Mouse (Mus musculus) midbrain, embryonic 12.5 days (tissue): ENCODE measurements around the gene Olfr547. TPM values are rescaled to one million over a fixed set of nuclear protein-coding genes. Genes with fewer than 3 reads are reported as not detected.

Experiments used
- ATAC-seq: fragments of 200-750 bp; cut with Nextera tagmentation; 2 replicates; pipeline ENCODE4 v1.8.0; 2017; ENCODE audit warnings: low read depth, moderate TSS enrichment, moderate library complexity; ENCODE audit not compliant: low FRiP score
- H3K27ac ChIP-seq: fragments of 300-500 bp; sonication (generic); replicated peaks from 2 replicates; pipeline ENCODE4 v1.5.1; 2016; ENCODE audit warnings: mild to moderate bottlenecking
- H3K27me3 ChIP-seq: fragments of 300-500 bp; sonication (generic); 2 replicates; pipeline ENCODE4 v1.6.1; 2016; ENCODE audit warnings: mild to moderate bottlenecking
- H3K36me3 ChIP-seq: fragments of 300-500 bp; sonication (generic); 2 replicates; pipeline ENCODE4 v1.6.1; 2016
- H3K4me1 ChIP-seq: fragments of 300-500 bp; sonication (generic); 2 replicates; pipeline ENCODE4 v1.6.1; 2016
- H3K4me2 ChIP-seq: fragments of 300-500 bp; sonication (generic); replicated peaks from 2 replicates; pipeline ENCODE4 v1.6.1; 2016; ENCODE audit warnings: mild to moderate bottlenecking, moderate library complexity
- H3K4me3 ChIP-seq: fragments of 300-500 bp; sonication (generic); 2 replicates; pipeline ENCODE4 v1.5.1; 2016; ENCODE audit warnings: mild to moderate bottlenecking
- H3K9ac ChIP-seq: fragments of 300-500 bp; sonication (generic); replicated peaks from 2 replicates; pipeline ENCODE4 v1.6.1; 2016; ENCODE audit warnings: mild to moderate bottlenecking, moderate library complexity
- H3K9me3 ChIP-seq: fragments of 300-500 bp; sonication (generic); 2 replicates; pipeline ENCODE4 v1.6.1; 2016; ENCODE audit warnings: mild to moderate bottlenecking
- WGBS: fragments of 180-500 bp; shearing (Covaris S2); methylation state at CpG from one replicate; pipeline ENCODE4 v1.1.7; 2016; 5-methylcytosine and 5-hydroxymethylcytosine counted together
- polyA plus RNA-seq: library from polyadenylated mRNA; unstranded; fragments of >200 nt; fragmentation: Nextera tagmentation; extraction: Ambion mirVana; gene quantifications from 2 replicates; pipeline ENCODE4 v1.2.1, GENCODE M21; 2016

The Olfr547 gene
- polyA plus RNA-seq, 1 experiment from 2014 or later: not detected

DNA sequence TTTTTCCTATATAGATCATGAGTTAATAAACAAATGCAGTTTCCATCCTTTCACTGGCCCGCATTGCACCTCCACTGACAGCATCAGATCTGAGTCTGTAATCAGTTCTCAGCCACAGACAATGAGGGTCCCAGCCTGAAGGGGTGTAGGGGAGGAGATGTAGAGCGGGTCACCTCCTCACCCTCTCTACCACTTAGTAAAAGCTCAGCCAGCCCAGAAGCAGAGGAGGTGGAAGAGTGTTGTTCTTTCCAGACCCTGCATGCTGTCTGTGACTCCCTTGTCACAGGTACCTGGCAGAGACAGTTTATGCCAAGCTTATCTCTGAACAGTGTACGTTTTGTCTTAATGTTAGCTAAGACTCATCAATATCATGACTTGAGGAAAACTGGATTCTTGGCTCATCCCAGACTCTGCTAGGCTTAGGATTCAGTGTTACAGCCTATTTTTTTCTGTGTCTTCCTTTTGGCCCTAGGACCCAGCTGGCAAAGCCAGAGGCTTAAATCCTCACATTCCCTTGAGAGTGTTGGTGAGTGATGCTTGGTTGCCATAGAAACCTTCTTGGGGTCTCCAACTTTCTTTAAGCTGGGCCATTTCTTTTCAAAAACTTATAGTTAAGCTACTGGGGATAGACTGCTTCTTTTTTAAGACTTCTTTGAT is 38.8 kb downstream of the Olfr547 start:
- Histone ChIP-seq H3K27me3 (no peaks in the 10 kb centered on the region), H3K9me3 (no peaks in the 10 kb centered on the region), H3K36me3 (no peaks in the 10 kb centered on the region), H3K4me2 (no peak overlapping the region), H3K27ac (peak overlapping the region; percentile 52; the same call in 1 of the 2 replicates), H3K4me1 (peaks cover 6% of the 10 kb centered on the region), H3K9ac (no peak overlapping the region), H3K4me3 (no peak overlapping the region)
- 39% methylated on average over 3 of the region's 3 CpGs for WGBS
- ATAC-seq: peak; percentile 84

DNA sequence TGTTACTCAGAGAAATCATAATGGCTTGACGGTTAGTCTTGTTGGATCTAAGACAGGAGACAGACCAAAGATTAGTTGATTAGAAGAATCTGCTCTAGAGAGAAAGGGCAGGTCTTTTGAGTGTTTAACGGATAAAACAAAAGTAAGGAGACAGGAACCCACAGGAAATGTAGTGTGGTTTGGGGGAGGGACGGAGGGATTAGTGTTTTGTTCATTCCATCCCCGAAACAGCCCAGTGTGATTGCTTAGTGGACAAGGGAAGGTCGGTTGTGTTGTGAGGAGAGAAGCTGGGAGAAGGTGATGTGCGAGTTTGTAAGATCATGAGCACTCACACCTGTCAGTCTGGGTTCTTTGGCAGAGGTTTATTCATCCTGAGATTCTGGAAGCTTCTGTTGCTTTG is 41.4 kb downstream of the Olfr547 start:
- WGBS: 57% methylated on average over 6 of the region's 6 CpGs
- Histone ChIP-seq H3K4me2 (no peak overlapping the region), H3K9ac (no peak overlapping the region), H3K27me3 (0 out of 2 replicates have a peak, but pooled peaks cover 4% of the 10 kb centered on the region), H3K27ac (no peak overlapping the region), H3K4me3 (no peak overlapping the region), H3K9me3 (no peaks in the 10 kb centered on the region), H3K4me1 (peaks cover 6% of the 10 kb centered on the region), H3K36me3 (no peaks in the 10 kb centered on the region)
- ATAC-seq: no peak

Other genes starting within 250 kb of the Olfr547 start
- 166 and 169 TPM in 2 replicates for gene Rrm1, start 93.1 kb upstream of the Olfr547 start, polyA plus RNA-seq
- 0.46 and 0.80 TPM in 2 replicates for gene Olfr543, start 53.1 kb upstream of the Olfr547 start, polyA plus RNA-seq
- gene Olfr544, start 46.4 kb upstream of the Olfr547 start, polyA plus RNA-seq: 0.20 and 0.24 TPM in 2 replicates
- 0.11 and 0.14 TPM in 2 replicates for gene Olfr545, start 35.2 kb upstream of the Olfr547 start, polyA plus RNA-seq
- not detected in 2 replicates for gene Olfr548-ps1, start 6.1 kb downstream of the Olfr547 start, polyA plus RNA-seq
- not detected in 2 replicates for gene Olfr549, start 15.1 kb downstream of the Olfr547 start, polyA plus RNA-seq
- 0.26 and 0.94 TPM in 2 replicates for gene Trim21, start 30.7 kb downstream of the Olfr547 start, polyA plus RNA-seq
- gene Olfr550, start 36.7 kb downstream of the Olfr547 start, polyA plus RNA-seq: not detected in 2 replicates
- not detected in 2 replicates for gene Olfr551, start 57.1 kb downstream of the Olfr547 start, polyA plus RNA-seq
- not detected in 2 replicates for gene Olfr552, start 63.0 kb downstream of the Olfr547 start, polyA plus RNA-seq
- gene Olfr553, start 83.5 kb downstream of the Olfr547 start, polyA plus RNA-seq: not detected in 2 replicates
- gene Olfr554, start 103.7 kb downstream of the Olfr547 start, polyA plus RNA-seq: not detected in 2 replicates
- not detected in 2 replicates for gene Olfr555, start 124.1 kb downstream of the Olfr547 start, polyA plus RNA-seq
- not detected in 2 replicates for gene Olfr556, start 130.2 kb downstream of the Olfr547 start, polyA plus RNA-seq
- gene Trim68, start 152.6 kb downstream of the Olfr547 start, polyA plus RNA-seq: 9.5 and 9.6 TPM in 2 replicates
- gene Olfr557, start 161.2 kb downstream of the Olfr547 start, polyA plus RNA-seq: not detected in 2 replicates
- not detected in 2 replicates for gene Olfr558, start 167.5 kb downstream of the Olfr547 start, polyA plus RNA-seq
- gene Olfr33, start 184.3 kb downstream of the Olfr547 start, polyA plus RNA-seq: not detected in 2 replicates
- gene Olfr559, start 192.7 kb downstream of the Olfr547 start, polyA plus RNA-seq: not detected in 2 replicates
- not detected in 2 replicates for gene Olfr560, start 224.6 kb downstream of the Olfr547 start, polyA plus RNA-seq
- not detected in 2 replicates for gene Olfr78, start 224.7 kb downstream of the Olfr547 start, polyA plus RNA-seq
- not detected in 2 replicates for gene Olfr561, start 236.5 kb downstream of the Olfr547 start, polyA plus RNA-seq